Mouse (Mus musculus) E14TG2a.4 (cell line): ENCODE results near the gene Ntn3.

ENCODE experiments used
- CTCF ChIP-seq: conservative IDR thresholded peaks from 2 replicates; pipeline ENCODE4 v1.5.1; 2014; ENCODE audit warnings: low read length
- NANOG ChIP-seq: IDR thresholded peaks from 2 replicates; pipeline ENCODE4 v1.6.1; 2014; ENCODE audit warnings: borderline replicate concordance, low read length, mixed read lengths
- POU5F1 ChIP-seq: IDR thresholded peaks from 2 replicates; pipeline ENCODE4 v1.6.1; 2014; ENCODE audit warnings: low read length, borderline replicate concordance

DNA sequence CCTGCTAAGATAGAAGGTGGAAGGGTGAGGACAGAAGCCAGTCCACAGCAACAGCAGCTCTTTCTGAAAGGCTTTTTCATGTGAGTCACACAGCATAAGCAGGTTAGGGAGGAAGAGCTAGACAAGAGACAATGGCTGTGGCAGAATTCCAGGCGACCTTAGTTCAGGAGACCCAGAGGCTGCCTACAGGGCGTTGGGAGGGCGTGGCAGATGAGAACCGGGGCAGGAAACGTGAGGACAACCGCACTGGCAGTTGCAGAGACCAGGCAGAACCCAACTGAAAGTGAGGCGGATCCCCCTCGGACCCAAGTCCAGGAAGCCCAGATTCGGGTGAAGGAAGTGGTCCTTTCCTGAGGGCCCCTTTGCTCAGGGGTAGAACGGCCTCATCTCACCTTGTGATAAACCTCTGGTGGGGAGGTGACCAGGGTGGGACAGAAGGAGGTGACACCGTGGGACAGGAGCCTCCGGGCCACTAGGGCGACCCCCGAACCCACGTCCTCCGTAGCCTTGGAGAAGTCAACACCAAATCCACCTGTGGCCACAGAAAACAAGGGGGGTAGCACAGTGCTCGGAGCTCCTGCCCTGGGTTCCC is 46.7 kb downstream of the Ntn3 start:
- no peak for TF ChIP-seq CTCF
- no peak for TF ChIP-seq POU5F1
- no peak for TF ChIP-seq NANOG
